Mouse (Mus musculus) heart, embryonic 13.5 days (tissue): ENCODE data around the gene Cnnm2. TPM values are rescaled to one million over a fixed set of nuclear protein-coding genes. Genes with fewer than 3 reads are reported as not detected.
A peak's percentile ranks its signal among the peaks of the same experiment; 100 is the strongest.

Source experiments
- ATAC-seq: fragments of 200-750 bp; cut with Nextera tagmentation; 2 replicates; pipeline ENCODE4 v1.8.0; 2017; ENCODE audit warnings: moderate TSS enrichment; ENCODE audit not compliant: insufficient number of reproducible peaks, low FRiP score, low TSS enrichment; ENCODE audit errors: extremely low read depth
- H3K27ac ChIP-seq: fragments of 300-500 bp; sonication (generic); replicated peaks from 2 replicates; pipeline ENCODE4 v1.5.1; 2015; ENCODE audit warnings: moderate library complexity, mild to moderate bottlenecking, inconsistent platforms
- H3K27me3 ChIP-seq: fragments of 300-500 bp; sonication (generic); replicated peaks from 2 replicates; pipeline ENCODE4 v1.6.1; 2015; ENCODE audit warnings: mild to moderate bottlenecking, inconsistent platforms
- H3K36me3 ChIP-seq: fragments of 300-500 bp; sonication (generic); 2 replicates; pipeline ENCODE4 v1.6.1; 2015; ENCODE audit warnings: mild to moderate bottlenecking, inconsistent platforms
- H3K4me1 ChIP-seq: fragments of 300-500 bp; sonication (generic); 2 replicates; pipeline ENCODE4 v1.6.1; 2015; ENCODE audit warnings: inconsistent platforms
- H3K4me2 ChIP-seq: fragments of 300-500 bp; sonication (generic); 2 replicates; pipeline ENCODE4 v1.6.1; 2015; ENCODE audit warnings: inconsistent platforms, mild to moderate bottlenecking, moderate library complexity
- H3K4me3 ChIP-seq: fragments of 300-500 bp; sonication (generic); 2 replicates; pipeline ENCODE4 v1.5.1; 2015; ENCODE audit warnings: moderate library complexity, mild to moderate bottlenecking, inconsistent platforms
- H3K9ac ChIP-seq: fragments of 300-500 bp; sonication (generic); 2 replicates; pipeline ENCODE4 v1.6.1; 2015; ENCODE audit warnings: inconsistent platforms, mild to moderate bottlenecking, moderate library complexity
- H3K9me3 ChIP-seq: fragments of 300-500 bp; sonication (generic); 2 replicates; pipeline ENCODE4 v1.6.1; 2016; ENCODE audit warnings: inconsistent platforms
- WGBS: fragments of 180-500 bp; shearing (Covaris S2); methylation state at CpG from one replicate; pipeline ENCODE4 v1.1.7; 2015; ENCODE audit warnings: mixed read lengths; 5-methylcytosine and 5-hydroxymethylcytosine counted together
- polyA plus RNA-seq: library from polyadenylated mRNA; unstranded; fragments of >200 nt; fragmentation: Nextera tagmentation; extraction: Ambion mirVana; gene quantifications from 2 replicates; pipeline ENCODE4 v1.2.1, GENCODE M21; 2015

Gene Cnnm2
- polyA plus RNA-seq, 1 experiment from 2014 or later = 2.5 TPM

- 94% methylated on average over 8 of the region's 8 CpGs for WGBS
- no peak for ATAC-seq
- no peaks in the 10 kb centered on the region for H3K9me3 ChIP-seq
- peaks cover 5% of the 10 kb centered on the region; the same call in 1 of the 2 replicates for H3K4me1 ChIP-seq
- peaks cover 90% of the 10 kb centered on the region for H3K36me3 ChIP-seq
- H3K27ac ChIP-seq = no peak overlapping the region
- H3K4me3 ChIP-seq = no peak overlapping the region
- no peaks in the 10 kb centered on the region for H3K27me3 ChIP-seq
- H3K9ac ChIP-seq = no peak overlapping the region
- H3K4me2 ChIP-seq = no peak overlapping the region
Measured at GRCm38 (mm10) chr19:46890657-46891056, 129.3 kb downstream of the Cnnm2 start.

- H3K27ac ChIP-seq = no peak overlapping the region
- peaks cover 84% of the 10 kb centered on the region for H3K36me3 ChIP-seq
- WGBS = 73% methylated on average over 3 of the region's 3 CpGs
- peaks cover 2% of the 10 kb centered on the region; the same call in 1 of the 2 replicates for H3K4me1 ChIP-seq
- H3K4me3 ChIP-seq = no peak overlapping the region
- no peak overlapping the region for H3K4me2 ChIP-seq
- no peak overlapping the region for H3K9ac ChIP-seq
- no peak for ATAC-seq
- no peaks in the 10 kb centered on the region for H3K27me3 ChIP-seq
- H3K9me3 ChIP-seq = 0 out of 2 replicates have a peak, but pooled peaks cover 5% of the 10 kb centered on the region
Measured at GRCm38 (mm10) chr19:46892856-46893255, 131.5 kb downstream of the Cnnm2 start.

DNA sequence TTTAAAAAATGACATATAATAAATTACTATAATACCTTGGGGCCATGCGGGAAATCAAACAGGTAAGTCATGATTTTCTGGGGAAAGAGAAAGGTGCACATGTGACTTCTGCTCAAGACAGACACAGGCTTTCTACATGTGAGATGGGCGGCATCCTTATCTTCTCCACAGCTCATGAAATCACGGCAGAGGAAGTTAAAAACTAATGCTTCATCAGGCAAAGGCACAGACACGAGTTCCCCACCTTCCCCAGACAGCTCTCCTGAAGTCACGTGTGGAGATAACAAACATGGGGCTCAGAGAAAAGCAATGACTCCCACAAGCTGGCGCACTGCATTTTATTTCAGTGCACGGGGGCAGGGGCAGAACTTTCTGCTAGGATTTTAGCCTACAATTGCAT lies 132.1 kb downstream of the Cnnm2 start:
- Histone ChIP-seq H3K27me3 (no peaks in the 10 kb centered on the region), H3K4me3 (no peak overlapping the region), H3K9ac (no peak overlapping the region), H3K36me3 (peaks cover 84% of the 10 kb centered on the region), H3K4me1 (no peaks in the 10 kb centered on the region), H3K4me2 (no peak overlapping the region), H3K9me3 (0 out of 2 replicates have a peak, but pooled peaks cover 5% of the 10 kb centered on the region), H3K27ac (no peak overlapping the region)
- WGBS = 76% methylated on average over 7 of the region's 7 CpGs
- no peak for ATAC-seq

- 88% methylated on average over 3 of the region's 3 CpGs for WGBS
- H3K9ac ChIP-seq = no peak overlapping the region
- H3K4me1 ChIP-seq = peaks cover 22% of the 10 kb centered on the region
- no peaks in the 10 kb centered on the region for H3K27me3 ChIP-seq
- no peak overlapping the region for H3K4me3 ChIP-seq
- peaks cover 52% of the 10 kb centered on the region for H3K36me3 ChIP-seq
- no peak overlapping the region for H3K27ac ChIP-seq
- H3K4me2 ChIP-seq = no peak overlapping the region
- ATAC-seq = no peak
- 0 out of 2 replicates have a peak, but pooled peaks cover 5% of the 10 kb centered on the region for H3K9me3 ChIP-seq
Measured at GRCm38 (mm10) chr19:46897135-46897534, 135.7 kb downstream of the Cnnm2 start.

- peaks cover 22% of the 10 kb centered on the region for H3K4me1 ChIP-seq
- no peak overlapping the region for H3K9ac ChIP-seq
- ATAC-seq = no peak
- no peak overlapping the region for H3K4me3 ChIP-seq
- no peak overlapping the region for H3K27ac ChIP-seq
- 0 out of 2 replicates have a peak, but pooled peaks cover 5% of the 10 kb centered on the region for H3K9me3 ChIP-seq
- H3K4me2 ChIP-seq = no peak overlapping the region
- H3K36me3 ChIP-seq = peaks cover 47% of the 10 kb centered on the region
- no peaks in the 10 kb centered on the region for H3K27me3 ChIP-seq
- WGBS = 63% methylated on average over 5 of the region's 5 CpGs
Measured at GRCm38 (mm10) chr19:46898222-46898621, 136.8 kb downstream of the Cnnm2 start.

- Histone ChIP-seq H3K27ac (peak overlapping the region; percentile 16; the same call in 1 of the 2 replicates), H3K27me3 (no peaks in the 10 kb centered on the region), H3K36me3 (peaks cover 50% of the 10 kb centered on the region), H3K4me3 (no peak overlapping the region), H3K4me1 (peaks cover 22% of the 10 kb centered on the region), H3K9ac (peak overlapping the region; percentile 30; the same call in 1 of the 2 replicates), H3K4me2 (no peak overlapping the region), H3K9me3 (0 out of 2 replicates have a peak, but pooled peaks cover 5% of the 10 kb centered on the region)
- 35% methylated on average over 5 of the region's 5 CpGs for WGBS
- ATAC-seq = no peak
Measured at GRCm38 (mm10) chr19:46899306-46899705, 137.9 kb downstream of the Cnnm2 start.

GRCm38 (mm10) chr19:46899871-46900270 lies 138.5 kb downstream of the Cnnm2 start:
- H3K27me3 ChIP-seq = no peaks in the 10 kb centered on the region
- peaks cover 51% of the 10 kb centered on the region for H3K36me3 ChIP-seq
- no peak overlapping the region for H3K4me2 ChIP-seq
- H3K27ac ChIP-seq = peak overlapping the region; percentile 16; the same call in 1 of the 2 replicates
- H3K4me1 ChIP-seq = peaks cover 22% of the 10 kb centered on the region
- no peak overlapping the region for H3K4me3 ChIP-seq
- H3K9ac ChIP-seq = no peak overlapping the region
- 0 out of 2 replicates have a peak, but pooled peaks cover 5% of the 10 kb centered on the region for H3K9me3 ChIP-seq
- ATAC-seq = no peak
- WGBS = 42% methylated on average over 5 of the region's 5 CpGs

DNA sequence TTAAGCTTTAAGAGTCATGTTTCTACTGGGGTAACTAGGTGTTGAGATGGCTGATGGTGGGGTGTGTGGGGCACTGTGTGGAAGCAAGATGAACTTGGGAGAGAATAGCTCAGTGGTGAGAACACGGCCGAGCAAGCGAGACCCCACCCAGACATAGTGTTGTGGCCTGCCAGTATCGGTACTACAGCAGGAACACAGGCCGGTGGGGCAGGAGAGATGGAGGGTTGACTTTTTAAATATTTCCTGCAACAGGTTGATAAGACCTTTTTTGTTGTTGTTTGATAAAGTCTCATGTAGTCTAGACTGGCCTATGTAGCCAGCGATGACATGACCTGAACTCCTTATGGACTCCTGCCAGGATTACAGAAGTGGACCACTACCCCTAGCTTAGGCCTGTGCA lies 139.4 kb downstream of the Cnnm2 start:
- Histone ChIP-seq H3K4me1 (peaks cover 31% of the 10 kb centered on the region), H3K27ac (no peak overlapping the region), H3K9me3 (0 out of 2 replicates have a peak, but pooled peaks cover 5% of the 10 kb centered on the region), H3K36me3 (peaks cover 47% of the 10 kb centered on the region), H3K9ac (no peak overlapping the region), H3K27me3 (no peaks in the 10 kb centered on the region), H3K4me3 (no peak overlapping the region), H3K4me2 (no peak overlapping the region)
- no peak for ATAC-seq
- WGBS = 55% methylated on average over 6 of the region's 6 CpGs

DNA sequence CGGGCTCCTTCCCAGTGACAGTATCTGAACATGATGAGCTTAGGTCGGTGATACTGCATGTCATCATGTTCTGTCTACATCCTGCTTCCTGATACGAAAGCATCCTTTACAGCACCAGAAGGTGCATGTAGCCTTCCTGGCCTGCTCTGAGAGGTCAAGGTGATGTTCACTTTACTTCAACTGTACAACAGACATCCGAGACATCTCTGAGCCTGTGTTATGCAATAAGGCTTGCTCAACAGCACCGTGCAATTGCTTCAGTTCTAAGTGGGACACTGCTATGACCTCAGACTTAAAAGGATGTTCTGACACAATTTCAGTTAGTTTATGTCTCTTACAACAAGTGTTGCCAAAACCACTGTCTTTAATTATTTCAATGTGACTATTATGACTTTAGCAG lies 139.9 kb downstream of the Cnnm2 start:
- 74% methylated on average over 5 of the region's 5 CpGs for WGBS

DNA sequence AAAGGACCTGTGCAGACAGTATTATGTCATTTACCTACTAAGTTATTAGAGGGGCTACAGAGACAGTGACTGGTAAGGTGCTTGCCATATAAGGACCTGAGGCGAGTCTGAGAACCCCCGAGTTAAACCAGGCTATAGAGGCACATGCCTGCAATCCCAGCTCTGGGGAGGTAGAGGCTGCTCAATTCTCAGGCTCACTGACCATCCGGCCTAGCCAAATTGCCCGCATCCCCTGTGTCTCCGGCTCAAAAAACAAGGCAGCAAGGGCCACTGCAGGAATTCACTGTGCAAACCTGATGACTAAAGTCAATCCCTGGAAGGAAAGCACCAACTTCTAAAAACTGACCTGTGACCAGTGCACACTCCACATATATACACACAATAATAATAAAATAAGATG lies 142.0 kb downstream of the Cnnm2 start:
- no peak overlapping the region for H3K4me2 ChIP-seq
- H3K36me3 ChIP-seq = peaks cover 26% of the 10 kb centered on the region
- no peaks in the 10 kb centered on the region for H3K27me3 ChIP-seq
- no peaks in the 10 kb centered on the region for H3K9me3 ChIP-seq
- no peak for ATAC-seq
- no peak overlapping the region for H3K4me3 ChIP-seq
- H3K27ac ChIP-seq = no peak overlapping the region
- H3K9ac ChIP-seq = no peak overlapping the region
- peaks cover 38% of the 10 kb centered on the region for H3K4me1 ChIP-seq
- WGBS = 88% methylated on average over 5 of the region's 5 CpGs

More for the DNA sequence above, 139.9 kb downstream of the Cnnm2 start:
- Histone ChIP-seq H3K27me3 (no peaks in the 10 kb centered on the region), H3K4me3 (no peak overlapping the region), H3K4me2 (no peak overlapping the region), H3K36me3 (peaks cover 44% of the 10 kb centered on the region), H3K4me1 (peaks cover 35% of the 10 kb centered on the region), H3K9ac (no peak overlapping the region), H3K27ac (no peak overlapping the region), H3K9me3 (0 out of 2 replicates have a peak, but pooled peaks cover 5% of the 10 kb centered on the region)
- ATAC-seq = no peak

- no peak overlapping the region for H3K9ac ChIP-seq
- peaks cover 41% of the 10 kb centered on the region for H3K4me1 ChIP-seq
- H3K4me3 ChIP-seq = no peak overlapping the region
- no peaks in the 10 kb centered on the region for H3K9me3 ChIP-seq
- H3K27ac ChIP-seq = 0 out of 2 replicates have a peak overlapping the region, but pooled peaks have one; percentile 3
- H3K4me2 ChIP-seq = no peak overlapping the region
- ATAC-seq = no peak
- 50% methylated on average over 1 of the region's 1 CpGs for WGBS
- H3K36me3 ChIP-seq = peaks cover 23% of the 10 kb centered on the region
- H3K27me3 ChIP-seq = no peaks in the 10 kb centered on the region
Measured at GRCm38 (mm10) chr19:46904907-46905306, 143.5 kb downstream of the Cnnm2 start.

GRCm38 (mm10) chr19:46905383-46905782 lies 144.0 kb downstream of the Cnnm2 start:
- Histone ChIP-seq H3K4me3 (no peak overlapping the region), H3K9me3 (no peaks in the 10 kb centered on the region), H3K27ac (no peak overlapping the region), H3K4me2 (no peak overlapping the region), H3K36me3 (peaks cover 23% of the 10 kb centered on the region), H3K27me3 (no peaks in the 10 kb centered on the region), H3K9ac (no peak overlapping the region), H3K4me1 (peaks cover 38% of the 10 kb centered on the region)
- no peak for ATAC-seq
